In the genomic region with DNA sequence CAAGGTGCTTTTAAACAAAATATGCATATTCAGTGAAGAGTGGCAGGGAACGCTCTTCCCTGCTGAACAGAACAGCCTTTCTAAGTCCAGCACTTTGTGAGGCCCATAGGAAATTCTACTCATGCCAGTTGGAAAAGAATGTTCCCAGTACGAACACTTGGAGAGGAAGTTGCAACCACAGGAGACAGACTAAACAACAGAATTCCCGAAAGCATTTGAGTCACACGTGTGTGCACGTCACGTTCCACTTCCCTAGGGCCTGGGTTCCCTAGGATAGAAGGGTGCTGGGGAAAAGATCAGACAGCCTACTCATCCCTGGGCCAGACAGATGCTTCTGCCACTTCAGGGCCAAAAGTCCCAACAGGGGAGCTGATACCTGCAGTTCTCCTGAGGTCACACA, we compare ENCODE assay signal across 27 mouse cellular contexts. TPM values are rescaled to one million over a fixed set of nuclear protein-coding genes. Genes with fewer than 3 reads are reported as not detected.
DNase-seq lines count a peak whose midpoint lies in the region; ATAC-seq and TF ChIP-seq lines count a peak whose summit lies in the region.
"Had no signal": no experiment of that assay in that cellular context is flagged by ENCODE, and none has a peak within 500 bp of the region (broad histone marks: within the 10 kb centered on the region; RNA-seq: fewer than 3 reads in every experiment).

No protein-coding gene starts in this region.

- TF ChIP-seq CTCF in gastrocnemius, adult 2 months (IDR thresholded peaks at IDR 0.05), result no peak
- TF ChIP-seq CTCF in lung, embryonic 14.5 days (IDR thresholded peaks at IDR 0.05; ENCODE audit: low read depth), result no peak
- TF ChIP-seq CTCF in lung, adult 2 months (IDR thresholded peaks at IDR 0.05; ENCODE audit: insufficient read depth, low read length), result no peak
- no peak for TF ChIP-seq CTCF in lung, postnatal 0 days (IDR thresholded peaks at IDR 0.05)
- TF ChIP-seq CTCF in stomach, postnatal 0 days (IDR thresholded peaks at IDR 0.05; ENCODE audit: low read depth), result no peak

- ATAC-seq in lung, embryonic 14.5 days (ENCODE audit: insufficient read depth), result no peak
- ATAC-seq in lung, postnatal 0 days, result peak; percentile 75
- no peak for ATAC-seq in stomach, postnatal 0 days (ENCODE audit: low FRiP score, low TSS enrichment)
- ATAC-seq: CD4-positive, CD25-positive, alpha-beta regulatory T cell, adult 4 months; midbrain, embryonic 16.5 days had no signal

- H3K36me3 ChIP-seq in lung, embryonic 14.5 days (ENCODE audit: insufficient read depth), result no peaks in the 10 kb centered on the region
- H3K36me3 ChIP-seq in lung, postnatal 0 days (ENCODE audit: insufficient read depth, low read length), result no peaks in the 10 kb centered on the region
- H3K36me3 ChIP-seq in stomach, postnatal 0 days (ENCODE audit: control insufficient read depth, insufficient read depth, low read length), result no peaks in the 10 kb centered on the region
- H3K36me3 ChIP-seq: forebrain, embryonic 12.5 days; hindbrain, embryonic 12.5 days; liver, embryonic 15.5 days; midbrain, embryonic 10.5 days; neural tube, embryonic 13.5 days had no signal

- H3K4me1 ChIP-seq in lung, embryonic 14.5 days (ENCODE audit: insufficient read depth), result no peaks in the 10 kb centered on the region
- no peaks in the 10 kb centered on the region for H3K4me1 ChIP-seq in lung, adult 2 months (ENCODE audit: control insufficient read depth, insufficient read depth, low read length)
- no peaks in the 10 kb centered on the region for H3K4me1 ChIP-seq in lung, postnatal 0 days (ENCODE audit: insufficient read depth, low read depth, low read length)
- no peaks in the 10 kb centered on the region for H3K4me1 ChIP-seq in stomach, postnatal 0 days (replicated peaks; ENCODE audit: control insufficient read depth, insufficient read depth)
- H3K4me1 ChIP-seq: forebrain, embryonic 12.5 days; hindbrain, embryonic 12.5 days; liver, embryonic 15.5 days; midbrain, embryonic 10.5 days; neural tube, embryonic 13.5 days had no signal

- intact Hi-C loops in gastrocnemius, adult 2 months (cut with DNase I), result no loop called here

- no peak for DNase-seq in gastrocnemius, adult 2 months
- DNase-seq in gastrocnemius, postnatal 25 days, result no peak
- DNase-seq in lung, embryonic 14.5 days, result peak; percentile 59
- DNase-seq in lung, adult 2 months, result no peak
- peak; percentile 52 for DNase-seq in lung, postnatal 0 days (ENCODE audit: low spot score)
- no peak for DNase-seq in stomach, postnatal 0 days (ENCODE audit: low spot score)
- DNase-seq in urinary bladder, postnatal 10 days (ENCODE audit: low spot score), result no peak
- no peak for DNase-seq in thymus, postnatal 0 days (ENCODE audit: low spot score)
- DNase-seq: adrenal gland, postnatal 36 days; cerebellum, adult 11-12 months; cerebellum, postnatal 14 days; kidney, adult 11 months; left cerebral cortex, postnatal 4 days; liver; retina, postnatal 1 day; right cerebral cortex, postnatal 25 days; spleen, adult 18-20 months; thymus, postnatal 4 days had no signal

- no peak overlapping the region for H3K4me3 ChIP-seq in gastrocnemius, adult 2 months
- no peak overlapping the region for H3K4me3 ChIP-seq in lung, embryonic 14.5 days (ENCODE audit: low read depth, low read length)
- no peak overlapping the region for H3K4me3 ChIP-seq in lung, adult 2 months (replicated peaks; ENCODE audit: extremely low read depth, low read depth, low read length)
- H3K4me3 ChIP-seq in lung, postnatal 0 days (ENCODE audit: low read depth, low read length), result no peak overlapping the region
- no peak overlapping the region for H3K4me3 ChIP-seq in stomach, postnatal 0 days (ENCODE audit: low read depth, low read length)
- H3K4me3 ChIP-seq: forebrain, embryonic 12.5 days; hindbrain, embryonic 12.5 days; liver, embryonic 15.5 days; midbrain, embryonic 10.5 days; myocyte; neural tube, embryonic 13.5 days had no signal

- TF ChIP-seq EP300 in lung, postnatal 0 days (IDR thresholded peaks at IDR 0.05), result peak; percentile 66
- TF ChIP-seq EP300 in stomach, postnatal 0 days (optimal IDR thresholded peaks at IDR 0.05), result no peak

- no peaks in the 10 kb centered on the region for H3K9me3 ChIP-seq in lung, embryonic 14.5 days (ENCODE audit: low read depth, low read length)
- no peaks in the 10 kb centered on the region for H3K9me3 ChIP-seq in lung, postnatal 0 days (ENCODE audit: low read length)
- H3K9me3 ChIP-seq in stomach, postnatal 0 days (ENCODE audit: control insufficient read depth, low read length), result no peaks in the 10 kb centered on the region
- H3K9me3 ChIP-seq: forebrain, embryonic 12.5 days; hindbrain, embryonic 12.5 days; liver, embryonic 15.5 days; midbrain, embryonic 10.5 days; neural tube, embryonic 13.5 days had no signal

- no peak overlapping the region for H3K4me2 ChIP-seq in lung, embryonic 14.5 days
- no peak overlapping the region for H3K4me2 ChIP-seq in lung, postnatal 0 days (replicated peaks; ENCODE audit: low read depth, low read length)
- H3K4me2 ChIP-seq in stomach, postnatal 0 days (replicated peaks; ENCODE audit: low read depth), result no peak overlapping the region
- H3K4me2 ChIP-seq: forebrain, embryonic 12.5 days; hindbrain, embryonic 12.5 days; liver, embryonic 15.5 days; neural tube, embryonic 13.5 days had no signal

- no peak for TF ChIP-seq POLR2A in lung, adult 2 months (IDR thresholded peaks at IDR 0.05; ENCODE audit: borderline replicate concordance, extremely low read depth, low read depth, low read length)

- no peak overlapping the region for H3K9ac ChIP-seq in lung, embryonic 14.5 days
- H3K9ac ChIP-seq in lung, postnatal 0 days (replicated peaks; ENCODE audit: low read depth), result no peak overlapping the region
- no peak overlapping the region for H3K9ac ChIP-seq in stomach, postnatal 0 days (ENCODE audit: low read length)
- H3K9ac ChIP-seq: forebrain, embryonic 12.5 days; hindbrain, embryonic 12.5 days; liver, embryonic 15.5 days; neural tube, embryonic 13.5 days had no signal

- H3K27me3 ChIP-seq in lung, embryonic 14.5 days (ENCODE audit: insufficient read depth, low read length), result no peaks in the 10 kb centered on the region
- no peaks in the 10 kb centered on the region for H3K27me3 ChIP-seq in lung, postnatal 0 days (replicated peaks; ENCODE audit: insufficient read depth, low read length)
- no peaks in the 10 kb centered on the region for H3K27me3 ChIP-seq in stomach, postnatal 0 days (ENCODE audit: control insufficient read depth, insufficient read depth, low read length)
- H3K27me3 ChIP-seq: forebrain, embryonic 12.5 days; hindbrain, embryonic 12.5 days; liver, embryonic 15.5 days; neural tube, embryonic 13.5 days had no signal

- H3K27ac ChIP-seq in gastrocnemius, adult 2 months, result peak overlapping the region; percentile 73
- H3K27ac ChIP-seq in lung, embryonic 14.5 days (ENCODE audit: low read depth), result peak overlapping the region; percentile 42; the same call in 1 of the 2 replicates
- H3K27ac ChIP-seq in lung, postnatal 0 days (ENCODE audit: low read length), result no peak overlapping the region
- no peak overlapping the region for H3K27ac ChIP-seq in stomach, postnatal 0 days (replicated peaks)
- H3K27ac ChIP-seq: forebrain, embryonic 12.5 days; hindbrain, embryonic 12.5 days; kidney, postnatal 0 days; liver, embryonic 15.5 days; midbrain, embryonic 10.5 days; neural tube, embryonic 13.5 days had no signal

- WGBS in lung, embryonic 14.5 days, result 43% methylated on average over 6 of the region's 6 CpGs
- WGBS in lung, adult 2 months, result 37% methylated on average over 6 of the region's 6 CpGs
- WGBS in lung, postnatal 0 days, result 41% methylated on average over 6 of the region's 6 CpGs
- WGBS in stomach, postnatal 0 days, result 63% methylated on average over 6 of the region's 6 CpGs

RNA-seq across cellular contexts. Expression of a gene that starts 48.2 kb away (rescaled TPM):
- total RNA-seq in gastrocnemius, adult 2 months (2021), result 1 to 10 TPM; 3.4 to 4.9 TPM
- 1 to 10 TPM; 1.5 to 2.7 TPM for total RNA-seq in gastrocnemius, postnatal 25 days (2021)
- polyA plus RNA-seq in lung, embryonic 14.5 days (2014; fragmentation: Nextera tagmentation; extraction: Ambion mirVana), result 4.8 and 5.5 TPM in 2 replicates
- 3.4 and 4.0 TPM in 2 replicates for polyA plus RNA-seq in lung, adult 2 months (2012; rRNA removed)
- polyA plus RNA-seq in lung, postnatal 0 days (2015; fragmentation: Nextera tagmentation; extraction: Ambion mirVana), result 2.9 and 3.2 TPM in 2 replicates
- polyA plus RNA-seq in stomach, postnatal 0 days (2015; fragmentation: Nextera tagmentation; extraction: Ambion mirVana), result 13.1 and 13.5 TPM in 2 replicates
- 0.91 and 0.93 TPM in 2 replicates for polyA plus RNA-seq in thymus, postnatal 0 days (2015; fragmentation: Nextera tagmentation; extraction: Ambion mirVana)
- polyA plus RNA-seq: liver, embryonic 15.5 days had no signal

Comparison
In these comparisons a context has a peak if more than half of its experiments do, and no peak if none do; other contexts are left out.
1. DNase-seq: peak in lung, embryonic 14.5 days (single experiment) and lung, postnatal 0 days (single experiment); none in gastrocnemius, adult 2 months (single experiment), gastrocnemius, postnatal 25 days (single experiment), lung, adult 2 months (single experiment), stomach, postnatal 0 days (single experiment), urinary bladder, postnatal 10 days (single experiment) and thymus, postnatal 0 days (single experiment).
2. H3K27ac ChIP-seq: peak in gastrocnemius, adult 2 months (single experiment) and lung, embryonic 14.5 days (single experiment); none in lung, postnatal 0 days (single experiment) and stomach, postnatal 0 days (single experiment).